Mouse (Mus musculus): ENCODE measurements at regions not wholly inside any gene's neighbourhood (a gene's known extent, or its start where the extent isn't known, plus 50 kb on each side); places are given as distances from the start of the nearest gene placed in this dataset.

GRCm38 (mm10) chr15:32082109-32082508, 95.0 kb upstream of the Tas2r119 start:
- DNase-seq (ENCODE audit: low spot score in 2 of 2) = no peak

- DNase-seq (ENCODE audit: low spot score in 2 of 2) = no peak
Measured at GRCm38 (mm10) chr15:32093889-32094288, 83.2 kb upstream of the Tas2r119 start.

- no peak for DNase-seq (ENCODE audit: low spot score in 2 of 2)
Measured at GRCm38 (mm10) chr15:32095554-32095953, 81.5 kb upstream of the Tas2r119 start.

GRCm38 (mm10) chr15:32110659-32111058, 66.4 kb upstream of the Tas2r119 start:
- no peak for DNase-seq (ENCODE audit: low spot score in 2 of 2)
